Mouse (Mus musculus) CD4-positive naive resting alpha-beta T cell, adult 76 days (primary cell): Measurements from ENCODE around the gene Zfp523. TPM values are rescaled to one million over a fixed set of nuclear protein-coding genes. Genes with fewer than 3 reads are reported as not detected.

Source experiments
- total RNA-seq: library from RNA; stranded (reverse); gene quantifications from one replicate; pipeline ENCODE4 v1.2.4, GENCODE M21; 2023

Gene Zfp523
- 12.6 TPM for total RNA-seq

GRCm38 (mm10) chr17:28176775-28177539 is at the start of gene Zfp523:
Gene Zfp523, plus strand, starts transcription at chr17:28177129.

GRCm38 (mm10) chr17:28141771-28142699 is 34.9 kb upstream of the Zfp523 start, which contains the start of gene Scube3:
Gene Scube3, plus strand, starts transcription at chr17:28142141.

GRCm38 (mm10) chr17:28207591-28208313 is 30.8 kb downstream of the Zfp523 start, which contains the start of gene Def6:
Gene Def6, plus strand, starts transcription at chr17:28207778.

GRCm38 (mm10) chr17:28232475-28233060 is 55.6 kb downstream of the Zfp523 start, which contains the start of gene Ppard:
Gene Ppard, plus strand, starts transcription at chr17:28232700.

Other genes with a start within 250 kb of the Zfp523 start
- gene Tcp11, start 96.5 kb upstream of the Zfp523 start, total RNA-seq: 2.3 TPM
- not detected for gene Scube3, start 35.0 kb upstream of the Zfp523 start, total RNA-seq
- gene Def6, start 30.6 kb downstream of the Zfp523 start, total RNA-seq: 150 TPM
- gene Ppard, start 55.6 kb downstream of the Zfp523 start, total RNA-seq: 29.0 TPM
- gene Fance, start 136.4 kb downstream of the Zfp523 start, total RNA-seq: 28.3 TPM
- 1,978 TPM for gene Rpl10a, start 151.3 kb downstream of the Zfp523 start, total RNA-seq
- gene Tead3, start 173.7 kb downstream of the Zfp523 start, total RNA-seq: 0.67 TPM
- gene Tulp1, start 188.1 kb downstream of the Zfp523 start, total RNA-seq: not detected